Mouse (Mus musculus): ENCODE measurements at regions not wholly inside any gene's neighbourhood (a gene's known extent, or its start where the extent isn't known, plus 50 kb on each side); places are given as distances from the start of the nearest gene placed in this dataset.

DNA sequence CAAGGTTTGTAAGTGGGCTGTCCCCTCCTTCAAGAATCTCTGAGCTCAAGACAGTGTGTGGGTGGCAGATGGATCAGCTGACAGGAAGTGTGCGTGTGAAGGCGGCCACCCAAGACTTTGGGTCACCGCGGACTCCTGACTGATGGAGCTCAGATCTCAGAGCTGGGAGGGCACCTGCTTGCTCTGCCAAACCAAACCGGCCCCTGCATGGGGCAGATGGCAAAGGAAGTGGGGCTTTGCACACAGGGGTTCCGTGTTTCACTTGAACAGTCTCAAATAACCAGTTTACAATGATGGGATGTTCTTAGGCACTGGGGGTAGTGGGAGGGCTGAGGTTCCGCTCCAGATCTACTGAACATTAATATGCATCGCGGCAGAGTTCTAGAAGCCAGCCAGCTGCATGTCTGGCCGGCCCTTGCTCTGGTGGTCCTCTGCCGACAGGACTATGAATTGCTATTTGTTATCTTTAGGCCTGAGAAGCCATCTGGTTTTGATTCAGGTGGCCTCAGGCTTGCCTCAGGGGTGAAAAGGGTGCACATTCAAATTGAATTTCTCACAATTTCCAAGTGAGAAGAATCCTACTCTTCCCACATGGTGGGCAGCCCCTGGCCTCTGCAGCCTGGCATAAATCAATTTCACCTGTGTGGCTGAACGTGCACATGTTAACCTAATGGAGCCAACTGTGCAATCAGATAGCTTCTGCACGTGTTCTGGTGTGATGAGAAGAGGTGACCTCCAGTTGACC is 172.0 kb downstream of the Mylk4 start:
- Histone ChIP-seq H3K27me3 (ENCODE audit: control insufficient read depth, insufficient read depth, low read length, poor library complexity, severe bottlenecking) (no peaks in the 10 kb centered on the region), H3K4me1 (ENCODE audit: control insufficient read depth, insufficient read depth, low read length) (no peaks in the 10 kb centered on the region), H3K27ac (ENCODE audit: insufficient read depth, low read length) (no peak overlapping the region), H3K9me3 (replicated peaks; ENCODE audit: control insufficient read depth, insufficient read depth, low read length, poor library complexity, severe bottlenecking) (peaks cover 4% of the 10 kb centered on the region), H3K4me3 (ENCODE audit: low read depth, low read length) (no peak overlapping the region), H3K9ac (ENCODE audit: low read depth, poor library complexity, severe bottlenecking) (no peak overlapping the region), H3K36me3 (ENCODE audit: control insufficient read depth, insufficient read depth, low read length, poor library complexity, severe bottlenecking) (no peaks in the 10 kb centered on the region)
- TF ChIP-seq EP300 (IDR thresholded peaks at IDR 0.05; ENCODE audit: insufficient read depth, low read depth, low read length) (no peak), CTCF (IDR thresholded peaks at IDR 0.05; ENCODE audit: low read depth, low read length) (no peak), POLR2A (IDR thresholded peaks at IDR 0.05; ENCODE audit: insufficient read depth, low read length) (no peak)

DNA sequence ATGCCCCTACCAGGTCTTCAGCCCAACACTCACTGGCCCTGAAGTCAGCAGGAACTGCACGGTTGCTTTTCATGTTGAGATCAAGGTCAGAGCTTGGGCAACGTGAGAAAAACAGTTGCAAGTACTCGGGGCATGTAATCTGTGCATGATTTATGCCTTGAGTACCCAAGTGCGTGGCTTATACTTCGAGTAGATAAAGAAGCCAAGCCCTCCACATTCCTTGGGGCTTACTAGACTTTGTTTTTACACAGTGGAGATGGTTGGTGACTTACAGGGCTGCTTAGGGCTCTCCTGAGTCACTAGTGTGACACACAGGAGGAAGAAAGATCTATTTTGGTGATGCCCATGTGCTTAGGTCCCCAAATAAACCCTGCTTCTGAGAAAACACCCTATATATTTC is 172.8 kb downstream of the Mylk4 start:
- H3K27me3 ChIP-seq (ENCODE audit: control insufficient read depth, insufficient read depth, low read length, poor library complexity, severe bottlenecking) = no peaks in the 10 kb centered on the region
- H3K4me1 ChIP-seq (ENCODE audit: control insufficient read depth, insufficient read depth, low read length) = no peaks in the 10 kb centered on the region
- H3K9ac ChIP-seq (ENCODE audit: low read depth, poor library complexity, severe bottlenecking) = no peak overlapping the region
- H3K9me3 ChIP-seq (replicated peaks; ENCODE audit: control insufficient read depth, insufficient read depth, low read length, poor library complexity, severe bottlenecking) = no peaks in the 10 kb centered on the region
- TF ChIP-seq POLR2A (IDR thresholded peaks at IDR 0.05; ENCODE audit: insufficient read depth, low read length) (no peak), CTCF (IDR thresholded peaks at IDR 0.05; ENCODE audit: low read depth, low read length) (no peak), EP300 (IDR thresholded peaks at IDR 0.05; ENCODE audit: insufficient read depth, low read depth, low read length) (no peak)
- no peak overlapping the region for H3K27ac ChIP-seq (ENCODE audit: insufficient read depth, low read length)
- H3K4me3 ChIP-seq (ENCODE audit: low read depth, low read length) = no peak overlapping the region
- no peaks in the 10 kb centered on the region for H3K36me3 ChIP-seq (ENCODE audit: control insufficient read depth, insufficient read depth, low read length, poor library complexity, severe bottlenecking)

DNA sequence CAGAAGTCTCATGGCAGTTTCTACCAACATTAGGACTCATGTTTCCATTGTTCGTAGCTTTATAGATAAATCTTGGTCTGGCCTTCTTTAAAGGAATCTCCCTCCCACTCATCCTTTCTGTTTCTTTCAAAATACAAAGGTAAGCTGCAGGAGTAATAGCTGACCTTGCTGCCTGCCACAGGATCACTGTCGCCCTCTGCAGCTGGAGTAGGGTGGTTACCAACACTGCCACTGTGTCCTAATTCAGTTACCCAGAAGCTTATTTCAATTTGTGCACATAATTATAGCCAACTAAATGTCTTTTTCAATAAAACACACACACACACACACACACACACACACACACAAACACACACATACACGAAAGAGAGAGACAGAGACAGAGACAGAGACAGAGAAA is 175.3 kb downstream of the Mylk4 start:
- H3K36me3 ChIP-seq (ENCODE audit: control insufficient read depth, insufficient read depth, low read length, poor library complexity, severe bottlenecking) = no peaks in the 10 kb centered on the region
- no peaks in the 10 kb centered on the region for H3K4me1 ChIP-seq (ENCODE audit: control insufficient read depth, insufficient read depth, low read length)
- H3K27ac ChIP-seq (ENCODE audit: insufficient read depth, low read length) = no peak overlapping the region
- no peaks in the 10 kb centered on the region for H3K27me3 ChIP-seq (ENCODE audit: control insufficient read depth, insufficient read depth, low read length, poor library complexity, severe bottlenecking)
- TF ChIP-seq POLR2A (IDR thresholded peaks at IDR 0.05; ENCODE audit: insufficient read depth, low read length) = no peak
- TF ChIP-seq CTCF (IDR thresholded peaks at IDR 0.05; ENCODE audit: low read depth, low read length) = peak; percentile 13
- no peak for TF ChIP-seq EP300 (IDR thresholded peaks at IDR 0.05; ENCODE audit: insufficient read depth, low read depth, low read length)
- H3K4me3 ChIP-seq (ENCODE audit: low read depth, low read length) = no peak overlapping the region
- no peak overlapping the region for H3K9ac ChIP-seq (ENCODE audit: low read depth, poor library complexity, severe bottlenecking)
- no peaks in the 10 kb centered on the region for H3K9me3 ChIP-seq (replicated peaks; ENCODE audit: control insufficient read depth, insufficient read depth, low read length, poor library complexity, severe bottlenecking)

DNA sequence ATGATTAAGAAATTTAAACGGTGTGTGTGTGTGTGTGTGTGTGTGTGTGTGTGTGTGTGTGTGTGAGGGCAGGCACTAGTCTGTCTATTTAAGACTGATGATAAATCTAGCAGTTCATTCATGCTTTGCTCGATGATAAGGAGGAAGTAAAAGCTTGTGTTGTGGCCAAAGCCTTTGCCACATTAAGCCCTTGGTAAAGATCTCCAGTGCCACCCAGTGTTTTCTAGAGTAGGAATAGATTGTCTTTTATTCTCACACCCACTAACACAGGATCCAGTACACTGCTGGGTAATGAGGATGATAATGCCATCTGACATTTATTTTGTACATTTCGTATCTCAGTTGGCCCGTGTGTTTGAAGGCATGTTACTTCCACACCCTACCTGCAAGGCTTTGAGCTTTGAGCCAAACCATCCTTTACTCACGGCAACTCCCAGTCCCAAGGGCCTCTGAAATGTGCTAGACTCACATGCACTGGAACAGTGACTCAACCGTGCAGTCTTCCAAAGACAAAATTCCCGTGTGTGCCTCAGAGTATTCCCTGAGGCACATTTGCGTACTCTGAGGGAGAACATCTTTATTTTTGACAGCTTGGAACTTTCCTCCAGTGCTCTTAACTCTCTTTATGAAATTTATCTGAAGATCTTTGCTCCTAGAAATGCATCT is 179.7 kb downstream of the Mylk4 start:
- no peak overlapping the region for H3K27ac ChIP-seq (ENCODE audit: insufficient read depth, low read length)
- no peaks in the 10 kb centered on the region for H3K4me1 ChIP-seq (ENCODE audit: control insufficient read depth, insufficient read depth, low read length)
- H3K27me3 ChIP-seq (ENCODE audit: control insufficient read depth, insufficient read depth, low read length, poor library complexity, severe bottlenecking) = no peaks in the 10 kb centered on the region
- H3K9me3 ChIP-seq (replicated peaks; ENCODE audit: control insufficient read depth, insufficient read depth, low read length, poor library complexity, severe bottlenecking) = no peaks in the 10 kb centered on the region
- no peaks in the 10 kb centered on the region for H3K36me3 ChIP-seq (ENCODE audit: control insufficient read depth, insufficient read depth, low read length, poor library complexity, severe bottlenecking)
- H3K4me3 ChIP-seq (ENCODE audit: low read depth, low read length) = no peak overlapping the region
- TF ChIP-seq CTCF (IDR thresholded peaks at IDR 0.05; ENCODE audit: low read depth, low read length) (no peak), POLR2A (IDR thresholded peaks at IDR 0.05; ENCODE audit: insufficient read depth, low read length) (no peak), EP300 (IDR thresholded peaks at IDR 0.05; ENCODE audit: insufficient read depth, low read depth, low read length) (no peak)
- no peak overlapping the region for H3K9ac ChIP-seq (ENCODE audit: low read depth, poor library complexity, severe bottlenecking)

DNA sequence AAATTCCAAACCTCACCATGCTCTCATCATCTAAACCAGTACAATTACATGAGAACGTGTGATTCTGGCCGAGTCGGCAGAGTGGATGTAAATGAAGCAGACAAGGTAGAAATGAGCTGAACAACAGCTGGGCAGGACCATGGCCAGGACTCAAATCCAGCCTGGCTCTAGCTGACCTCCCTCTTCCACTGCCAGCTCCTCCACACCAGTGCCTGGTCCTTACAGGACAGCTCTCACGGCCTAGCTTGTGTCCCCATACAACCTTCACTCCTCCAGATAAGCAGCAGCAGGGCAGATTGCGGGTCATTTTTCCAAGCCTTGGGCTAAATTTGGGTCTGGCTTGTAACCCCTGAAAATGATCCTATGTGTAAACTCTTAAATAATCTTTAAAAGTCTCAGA is 182.4 kb downstream of the Mylk4 start:
- no peak for TF ChIP-seq CTCF (IDR thresholded peaks at IDR 0.05; ENCODE audit: low read depth, low read length)
- TF ChIP-seq EP300 (IDR thresholded peaks at IDR 0.05; ENCODE audit: insufficient read depth, low read depth, low read length) = no peak
- no peak for TF ChIP-seq POLR2A (IDR thresholded peaks at IDR 0.05; ENCODE audit: insufficient read depth, low read length)
- Histone ChIP-seq H3K9me3 (replicated peaks; ENCODE audit: control insufficient read depth, insufficient read depth, low read length, poor library complexity, severe bottlenecking) (no peaks in the 10 kb centered on the region), H3K27me3 (ENCODE audit: control insufficient read depth, insufficient read depth, low read length, poor library complexity, severe bottlenecking) (no peaks in the 10 kb centered on the region), H3K27ac (ENCODE audit: insufficient read depth, low read length) (no peak overlapping the region), H3K4me3 (ENCODE audit: low read depth, low read length) (no peak overlapping the region), H3K9ac (ENCODE audit: low read depth, poor library complexity, severe bottlenecking) (no peak overlapping the region), H3K4me1 (ENCODE audit: control insufficient read depth, insufficient read depth, low read length) (no peaks in the 10 kb centered on the region), H3K36me3 (ENCODE audit: control insufficient read depth, insufficient read depth, low read length, poor library complexity, severe bottlenecking) (no peaks in the 10 kb centered on the region)

DNA sequence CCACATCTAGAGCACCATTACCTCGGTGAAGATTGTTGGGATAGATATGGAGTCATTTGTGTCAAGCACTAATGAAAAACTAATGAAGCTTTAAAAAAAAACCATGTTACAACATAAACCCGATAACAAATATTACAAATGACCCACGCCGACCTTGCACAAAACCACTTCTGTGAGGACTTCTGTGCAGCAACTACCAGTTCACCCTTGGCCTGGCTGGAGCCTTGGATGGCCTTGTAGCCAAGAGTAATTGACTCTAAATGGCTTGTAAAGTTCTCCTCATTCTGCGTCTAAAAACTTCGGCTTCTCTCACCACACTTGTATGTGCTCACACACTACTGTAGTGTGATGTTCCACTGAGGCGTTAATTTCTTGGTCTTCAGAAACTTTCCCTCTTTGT is 190.1 kb downstream of the Mylk4 start:
- no peak overlapping the region for H3K9ac ChIP-seq (ENCODE audit: low read depth, poor library complexity, severe bottlenecking)
- no peak for TF ChIP-seq EP300 (IDR thresholded peaks at IDR 0.05; ENCODE audit: insufficient read depth, low read depth, low read length)
- no peak for TF ChIP-seq CTCF (IDR thresholded peaks at IDR 0.05; ENCODE audit: low read depth, low read length)
- no peak for TF ChIP-seq POLR2A (IDR thresholded peaks at IDR 0.05; ENCODE audit: insufficient read depth, low read length)
- H3K4me3 ChIP-seq (ENCODE audit: low read depth, low read length) = no peak overlapping the region
- no peaks in the 10 kb centered on the region for H3K36me3 ChIP-seq (ENCODE audit: control insufficient read depth, insufficient read depth, low read length, poor library complexity, severe bottlenecking)
- no peaks in the 10 kb centered on the region for H3K27me3 ChIP-seq (ENCODE audit: control insufficient read depth, insufficient read depth, low read length, poor library complexity, severe bottlenecking)
- H3K9me3 ChIP-seq (replicated peaks; ENCODE audit: control insufficient read depth, insufficient read depth, low read length, poor library complexity, severe bottlenecking) = peaks cover 4% of the 10 kb centered on the region
- no peaks in the 10 kb centered on the region for H3K4me1 ChIP-seq (ENCODE audit: control insufficient read depth, insufficient read depth, low read length)
- no peak overlapping the region for H3K27ac ChIP-seq (ENCODE audit: insufficient read depth, low read length)

All from ES-Bruce4 (cell line).